In the genomic region with DNA sequence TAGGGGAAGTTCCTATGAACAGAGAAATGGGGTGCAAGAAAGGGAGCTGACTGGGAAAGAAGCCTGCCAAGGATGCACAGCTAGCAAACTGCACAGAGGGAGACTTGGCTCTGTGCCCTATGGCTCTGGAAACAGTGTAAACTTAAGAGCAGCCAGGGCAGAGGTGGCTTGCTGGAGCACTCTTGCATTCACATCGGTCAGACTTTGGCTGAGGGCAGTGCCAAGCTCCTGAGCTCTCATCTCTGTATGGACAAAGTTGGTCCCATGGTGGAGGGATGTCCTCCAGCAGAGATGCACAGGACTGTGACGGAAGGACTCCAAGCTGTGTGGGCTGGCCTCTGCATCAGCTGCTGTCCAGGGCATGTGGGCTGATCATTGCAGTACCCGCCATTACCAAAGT, we compare ENCODE assay signal across 9 mouse cellular contexts. TPM values are rescaled to one million over a fixed set of nuclear protein-coding genes. Genes with fewer than 3 reads are reported as not detected.
DNase-seq lines count a peak whose midpoint lies in the region; ATAC-seq and TF ChIP-seq lines count a peak whose summit lies in the region.
"Had no signal": no experiment of that assay in that cellular context is flagged by ENCODE, and none has a peak within 500 bp of the region (broad histone marks: within the 10 kb centered on the region; RNA-seq: fewer than 3 reads in every experiment).

No protein-coding gene starts in this region.

- H3K27ac ChIP-seq in heart, postnatal 0 days (ENCODE audit: low read depth), result no peak overlapping the region
- 0 out of 2 replicates have a peak overlapping the region, but pooled peaks have one; percentile 9 for H3K27ac ChIP-seq in lung, embryonic 16.5 days (ENCODE audit: low read length)

- no peak for TF ChIP-seq CTCF in heart, postnatal 0 days (IDR thresholded peaks at IDR 0.05; ENCODE audit: low read depth)

- H3K4me2 ChIP-seq in heart, postnatal 0 days (ENCODE audit: low read depth, low read length), result no peak overlapping the region
- no peak overlapping the region for H3K4me2 ChIP-seq in lung, embryonic 16.5 days (ENCODE audit: low read depth, low read length)
- H3K4me2 ChIP-seq: limb, embryonic 15.5 days had no signal

- no peaks in the 10 kb centered on the region for H3K36me3 ChIP-seq in heart, postnatal 0 days (replicated peaks; ENCODE audit: control insufficient read depth, insufficient read depth, low read length)
- no peaks in the 10 kb centered on the region for H3K36me3 ChIP-seq in lung, embryonic 16.5 days (ENCODE audit: control insufficient read depth, insufficient read depth, low read length)
- H3K36me3 ChIP-seq: limb, embryonic 15.5 days had no signal

- H3K4me1 ChIP-seq in heart, postnatal 0 days (ENCODE audit: control insufficient read depth, insufficient read depth), result no peaks in the 10 kb centered on the region
- H3K4me1 ChIP-seq in lung, embryonic 16.5 days (replicated peaks; ENCODE audit: control insufficient read depth, insufficient read depth, low read length), result peaks cover 35% of the 10 kb centered on the region

- TF ChIP-seq EP300 in heart, postnatal 0 days (IDR thresholded peaks at IDR 0.05; ENCODE audit: low read depth), result no peak

- DNase-seq in heart, adult 18-20 months, result peak; percentile 55 to 56
- no peak for DNase-seq in heart, postnatal 25 days (ENCODE audit: low spot score)
- DNase-seq in adipocyte (ENCODE audit: low spot score), result peak; percentile 91
- peak; percentile 47 for DNase-seq in heart, postnatal 0 days (ENCODE audit: low spot score)
- DNase-seq in B cell, adult 2 months, result no peak
- no peak for DNase-seq in spleen, adult 18-20 months
- DNase-seq in layer of hippocampus, adult 9-11 months, result no peak

- 41% methylated on average over 3 of the region's 3 CpGs for WGBS in heart, postnatal 0 days
- WGBS in lung, embryonic 16.5 days, result 32% methylated on average over 3 of the region's 3 CpGs

- peak; percentile 44; the same call in 1 of the 2 replicates for ATAC-seq in heart, postnatal 0 days (ENCODE audit: insufficient read depth, low read depth)
- ATAC-seq in lung, embryonic 16.5 days (ENCODE audit: low read depth), result peak; percentile 74

- intact Hi-C loops in heart, postnatal 25 days (cut with DNase I), result no loop called here

- H3K9me3 ChIP-seq in heart, postnatal 0 days (replicated peaks; ENCODE audit: control insufficient read depth, low read length), result no peaks in the 10 kb centered on the region
- H3K9me3 ChIP-seq in lung, embryonic 16.5 days (ENCODE audit: control insufficient read depth, low read length), result no peaks in the 10 kb centered on the region
- H3K9me3 ChIP-seq: limb, embryonic 15.5 days had no signal

- no peak overlapping the region for H3K4me3 ChIP-seq in heart, postnatal 0 days (ENCODE audit: low read depth, low read length)
- H3K4me3 ChIP-seq in lung, embryonic 16.5 days (ENCODE audit: low read length), result no peak overlapping the region
- H3K4me3 ChIP-seq: limb, embryonic 15.5 days had no signal

- H3K9ac ChIP-seq in heart, postnatal 0 days (replicated peaks; ENCODE audit: low read depth, low read length), result no peak overlapping the region
- H3K9ac ChIP-seq in lung, embryonic 16.5 days (ENCODE audit: low read length), result no peak overlapping the region
- H3K9ac ChIP-seq: limb, embryonic 15.5 days had no signal

- no peaks in the 10 kb centered on the region for H3K27me3 ChIP-seq in heart, postnatal 0 days (ENCODE audit: control insufficient read depth, insufficient read depth, low read length)
- no peaks in the 10 kb centered on the region for H3K27me3 ChIP-seq in lung, embryonic 16.5 days (ENCODE audit: control insufficient read depth, insufficient read depth, low read depth, low read length)
- H3K27me3 ChIP-seq: limb, embryonic 15.5 days had no signal

RNA-seq across cellular contexts. Expression of gene Rin2, which starts 8.5 kb away (rescaled TPM):
- total RNA-seq in heart, adult 18-20 months (2021), result 10 to 100 TPM; 17.5 to 18.5 TPM
- total RNA-seq in heart, postnatal 25 days (2021), result 10 to 100 TPM; 20.5 to 25.9 TPM
- 13.9 and 16.8 TPM in 2 replicates for total RNA-seq in heart, postnatal 0 days (2014; rRNA removed; ENCODE audit: low replicate concordance)
- polyA plus RNA-seq in heart, postnatal 0 days (2015; fragmentation: Nextera tagmentation; extraction: Ambion mirVana), result 13.1 and 15.2 TPM in 2 replicates
- 37.9 and 41.5 TPM in 2 replicates for polyA plus RNA-seq in lung, embryonic 16.5 days (2015; fragmentation: Nextera tagmentation; extraction: Ambion mirVana)

Comparison
In these comparisons a context has a peak if more than half of its experiments do, and no peak if none do; other contexts are left out.
1. DNase-seq: peak in heart, adult 18-20 months (2 of 2), adipocyte (single experiment) and heart, postnatal 0 days (single experiment); none in heart, postnatal 25 days (single experiment), B cell, adult 2 months (0 of 2), spleen, adult 18-20 months (0 of 2) and layer of hippocampus, adult 9-11 months (single experiment).